ENCODE assay signal across 16 mouse cellular contexts in the genomic region with DNA sequence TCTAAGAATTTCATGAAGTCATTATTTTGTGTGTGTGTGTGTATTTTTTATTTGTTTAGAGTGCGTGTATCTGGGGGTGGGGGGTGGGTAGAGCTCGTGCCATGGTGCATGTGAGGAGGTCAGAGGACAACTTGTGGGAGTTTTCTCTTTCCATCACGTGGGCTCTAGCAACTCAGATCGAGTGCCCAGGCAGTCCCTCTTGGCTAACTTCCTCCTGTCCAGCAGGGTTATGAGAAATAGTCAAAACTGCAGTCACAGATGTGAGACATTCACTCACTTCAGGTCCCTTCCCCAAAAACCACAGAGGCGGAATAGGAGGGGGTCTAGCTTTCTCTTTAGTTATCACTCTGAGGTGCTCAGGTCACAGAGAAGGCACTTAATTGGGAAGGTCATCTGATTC. TPM values are rescaled to one million over a fixed set of nuclear protein-coding genes. Genes with fewer than 3 reads are reported as not detected.
"Had no signal": no experiment of that assay in that cellular context is flagged by ENCODE, and none has a peak within 500 bp of the region (broad histone marks: within the 10 kb centered on the region; RNA-seq: fewer than 3 reads in every experiment).

No protein-coding gene starts in this region.

RNA-seq across cellular contexts. Expression of a gene that starts 13.3 kb away (rescaled TPM):
- polyA plus RNA-seq: liver, embryonic 12.5 days; liver, embryonic 14.5 days; lung, embryonic 14.5 days; lung, postnatal 0 days; midbrain, embryonic 10.5 days; midbrain, embryonic 12.5 days; midbrain, embryonic 14.5 days; midbrain, embryonic 16.5 days; neural tube, embryonic 12.5 days; neural tube, embryonic 14.5 days; small intestine, adult 2 months; stomach, embryonic 14.5 days; stomach, embryonic 16.5 days; testis, adult 2 months; thymus, adult 2 months; urinary bladder, adult 2 months had no signal

RNA-seq across cellular contexts. Expression of a gene that starts 38.5 kb away (rescaled TPM):
- polyA plus RNA-seq: liver, embryonic 12.5 days; lung, embryonic 14.5 days; midbrain, embryonic 10.5 days; midbrain, embryonic 12.5 days; midbrain, embryonic 14.5 days; midbrain, embryonic 16.5 days; neural tube, embryonic 12.5 days; neural tube, embryonic 14.5 days; stomach, embryonic 14.5 days had no signal
